Mouse (Mus musculus) spleen, embryonic (tissue): ENCODE results near the gene Mcts2.
"Not testable (repeated sequence)": the region's sequence is repeated elsewhere in the genome, so short reads cannot be mapped to it uniquely, and the experiment has no call there.

Experiments
- CTCF ChIA-PET: fragments of 350-600 bp; sonication (Branson Sonifier 250); formaldehyde crosslinking; loops from one replicate; lab custom pipeline; 2022; lab: Charles Lee

Gene Mcts2

GRCm38 (mm10) chr2:152686806-152687267 lies at the start of gene Mcts2:
Gene Mcts2, plus strand, starts transcription at chr2:152687035.
- CTCF ChIA-PET: interaction anchor here (0.6 kb wide), 1 partner anchor 193 kb away, joined by 5 read pairs; no protein-coding TSS in a partner anchor

GRCm38 (mm10) chr2:152637381-152637780 lies 49.5 kb upstream of the Mcts2 start:
- CTCF ChIA-PET: no interaction called here

GRCm38 (mm10) chr2:152638865-152639264 lies 48.0 kb upstream of the Mcts2 start:
- CTCF ChIA-PET: interaction anchor here (0.6 kb wide), 1 partner anchor 195 kb away, joined by 11 read pairs; no protein-coding TSS in a partner anchor

GRCm38 (mm10) chr2:152639406-152640113 lies 47.3 kb upstream of the Mcts2 start:
- CTCF ChIA-PET: interaction anchor here (0.6 to 0.7 kb wide), 2 partner anchors 24 to 28 kb away, joined by 3 read pairs; no protein-coding TSS in a partner anchor

- CTCF ChIA-PET: no interaction called here
Measured at GRCm38 (mm10) chr2:152652901-152653620, 33.8 kb upstream of the Mcts2 start.

GRCm38 (mm10) chr2:152653874-152654715 lies 32.7 kb upstream of the Mcts2 start:
- CTCF ChIA-PET: no interaction called here

GRCm38 (mm10) chr2:152657398-152657797 lies 29.4 kb upstream of the Mcts2 start:
- CTCF ChIA-PET: interaction anchor here (0.7 kb wide), 1 partner anchor 294 kb away, joined by 4 read pairs; no protein-coding TSS in a partner anchor

GRCm38 (mm10) chr2:152661163-152661562 lies 25.7 kb upstream of the Mcts2 start:
- CTCF ChIA-PET: interaction anchor here (0.7 kb wide), 1 partner anchor 1981 kb away, joined by 3 read pairs; no protein-coding TSS in a partner anchor

- CTCF ChIA-PET: not testable (repeated sequence)
Measured at GRCm38 (mm10) chr2:152666191-152666590, 20.6 kb upstream of the Mcts2 start.

- CTCF ChIA-PET: interaction anchor here (0.7 to 1.2 kb wide), 2 partner anchors 8 to 179 kb away, joined by 3 to 5 read pairs; partner anchors contain the start of gene Tpx2
Measured at GRCm38 (mm10) chr2:152669256-152669638, 17.6 kb upstream of the Mcts2 start, which contains the start of gene H13. Gene H13, plus strand, starts transcription at chr2:152669461.

- CTCF ChIA-PET: interaction anchor here (1.0 to 1.2 kb wide), 2 partner anchors 157 to 178 kb away, joined by 3 read pairs; partner anchors contain the start of gene Tpx2
Measured at GRCm38 (mm10) chr2:152669639-152670484, 17.0 kb upstream of the Mcts2 start.

- CTCF ChIA-PET: interaction anchor here (0.6 kb wide), 1 partner anchor 68 kb away, joined by 3 read pairs; no protein-coding TSS in a partner anchor
Measured at GRCm38 (mm10) chr2:152670983-152671641, 15.7 kb upstream of the Mcts2 start.

GRCm38 (mm10) chr2:152671642-152671999 lies 15.2 kb upstream of the Mcts2 start:
- CTCF ChIA-PET: interaction anchor here (1.3 kb wide), 1 partner anchor 159 kb away, joined by 3 read pairs; no protein-coding TSS in a partner anchor

- CTCF ChIA-PET: interaction anchor here (1.3 kb wide), 1 partner anchor 159 kb away, joined by 3 read pairs; no protein-coding TSS in a partner anchor
Measured at GRCm38 (mm10) chr2:152672166-152672565, 14.7 kb upstream of the Mcts2 start.

GRCm38 (mm10) chr2:152674148-152674547 lies 12.7 kb upstream of the Mcts2 start:
- CTCF ChIA-PET: interaction anchor here (1.1 kb wide), 1 partner anchor 23 kb away, joined by 4 read pairs; no protein-coding TSS in a partner anchor

- CTCF ChIA-PET: no interaction called here
Measured at GRCm38 (mm10) chr2:152675252-152675791, 11.5 kb upstream of the Mcts2 start.

GRCm38 (mm10) chr2:152678302-152678701 lies 8.5 kb upstream of the Mcts2 start:
- CTCF ChIA-PET: interaction anchor here (0.6 to 1.6 kb wide), 2 partner anchors 9 to 237 kb away, joined by 5 to 7 read pairs; partner anchors contain the start of gene H13

- CTCF ChIA-PET: no interaction called here
Measured at GRCm38 (mm10) chr2:152678925-152679324, 7.9 kb upstream of the Mcts2 start.
